Mouse (Mus musculus): ENCODE data around the gene Trp53inp2. TPM values are rescaled to one million over a fixed set of nuclear protein-coding genes. Genes with fewer than 3 reads are reported as not detected.
A peak's percentile ranks its signal among the peaks of the same experiment; 100 is the strongest.

Gene Trp53inp2
- polyA plus RNA-seq, 1 experiment: not detected

GRCm38 (mm10) chr2:155381643-155382331, 928 bp downstream of the Trp53inp2 start:
- peak overlapping the region; percentile 80 for H3K4me3 ChIP-seq (ENCODE audit: insufficient read depth, low read depth, low read length)
- under 1% methylated on average over 68 of the region's 68 CpGs for WGBS
- H3K4me1 ChIP-seq (ENCODE audit: control insufficient read depth, insufficient read depth, low read length): peaks cover 20% of the 10 kb centered on the region
- TF ChIP-seq POLR2A (IDR thresholded peaks at IDR 0.05; ENCODE audit: insufficient read depth, low read depth, low read length): peak; percentile 98
- no peak for TF ChIP-seq CTCF (IDR thresholded peaks at IDR 0.05; ENCODE audit: insufficient read depth, low read depth, low read length)
- peak overlapping the region; percentile 99 for H3K27ac ChIP-seq (ENCODE audit: insufficient read depth, low read depth, low read length)

GRCm38 (mm10) chr2:155382332-155382700, 1.5 kb downstream of the Trp53inp2 start:
- H3K4me1 ChIP-seq (ENCODE audit: control insufficient read depth, insufficient read depth, low read length): peaks cover 25% of the 10 kb centered on the region
- TF ChIP-seq POLR2A (IDR thresholded peaks at IDR 0.05; ENCODE audit: insufficient read depth, low read depth, low read length) (no peak), CTCF (IDR thresholded peaks at IDR 0.05; ENCODE audit: insufficient read depth, low read depth, low read length) (no peak)
- peak overlapping the region; percentile 99 for H3K27ac ChIP-seq (ENCODE audit: insufficient read depth, low read depth, low read length)
- 4% methylated on average over 6 of the region's 6 CpGs for WGBS
- H3K4me3 ChIP-seq (ENCODE audit: insufficient read depth, low read depth, low read length): peak overlapping the region; percentile 80

GRCm38 (mm10) chr2:155382791-155383438, 2.1 kb downstream of the Trp53inp2 start:
- Histone ChIP-seq H3K4me1 (ENCODE audit: control insufficient read depth, insufficient read depth, low read length) (peaks cover 28% of the 10 kb centered on the region), H3K4me3 (ENCODE audit: insufficient read depth, low read depth, low read length) (peak overlapping the region; percentile 33), H3K27ac (ENCODE audit: insufficient read depth, low read depth, low read length) (peak overlapping the region; percentile 39; the same call in 1 of the 2 replicates)
- WGBS: 19% methylated on average over 2 of the region's 2 CpGs
- TF ChIP-seq POLR2A (IDR thresholded peaks at IDR 0.05; ENCODE audit: insufficient read depth, low read depth, low read length): no peak
- no peak for TF ChIP-seq CTCF (IDR thresholded peaks at IDR 0.05; ENCODE audit: insufficient read depth, low read depth, low read length)

- TF ChIP-seq POLR2A (IDR thresholded peaks at IDR 0.05; ENCODE audit: insufficient read depth, low read depth, low read length): no peak
- TF ChIP-seq CTCF (IDR thresholded peaks at IDR 0.05; ENCODE audit: insufficient read depth, low read depth, low read length): peak; percentile 80
- WGBS: 10% methylated on average over 7 of the region's 7 CpGs
- Histone ChIP-seq H3K4me3 (ENCODE audit: insufficient read depth, low read depth, low read length) (no peak overlapping the region), H3K4me1 (ENCODE audit: control insufficient read depth, insufficient read depth, low read length) (peaks cover 31% of the 10 kb centered on the region), H3K27ac (ENCODE audit: insufficient read depth, low read depth, low read length) (no peak overlapping the region)
These were observed 4.2 kb downstream of the Trp53inp2 start for GRCm38 (mm10) chr2:155385090-155385489.

GRCm38 (mm10) chr2:155385731-155386533, 5.1 kb downstream of the Trp53inp2 start:
- H3K27ac ChIP-seq (ENCODE audit: insufficient read depth, low read depth, low read length): 0 out of 2 replicates have a peak overlapping the region, but pooled peaks have one; percentile 14
- WGBS: 45% methylated on average over 18 of the region's 18 CpGs

GRCm38 (mm10) chr2:155386534-155386899, 5.7 kb downstream of the Trp53inp2 start:
- H3K4me3 ChIP-seq (ENCODE audit: insufficient read depth, low read depth, low read length): no peak overlapping the region
- 12% methylated on average over 27 of the region's 27 CpGs for WGBS
- no peak for TF ChIP-seq POLR2A (IDR thresholded peaks at IDR 0.05; ENCODE audit: insufficient read depth, low read depth, low read length)
- TF ChIP-seq CTCF (IDR thresholded peaks at IDR 0.05; ENCODE audit: insufficient read depth, low read depth, low read length): no peak
- H3K4me1 ChIP-seq (ENCODE audit: control insufficient read depth, insufficient read depth, low read length): peaks cover 31% of the 10 kb centered on the region
- no peak overlapping the region for H3K27ac ChIP-seq (ENCODE audit: insufficient read depth, low read depth, low read length)

More at GRCm38 (mm10) chr2:155385731-155386533, 5.1 kb downstream of the Trp53inp2 start:
- Histone ChIP-seq H3K4me1 (ENCODE audit: control insufficient read depth, insufficient read depth, low read length) (peaks cover 31% of the 10 kb centered on the region), H3K4me3 (ENCODE audit: insufficient read depth, low read depth, low read length) (0 out of 2 replicates have a peak overlapping the region, but pooled peaks have one; percentile 0)
- TF ChIP-seq POLR2A (IDR thresholded peaks at IDR 0.05; ENCODE audit: insufficient read depth, low read depth, low read length): no peak
- TF ChIP-seq CTCF (IDR thresholded peaks at IDR 0.05; ENCODE audit: insufficient read depth, low read depth, low read length): no peak

- Histone ChIP-seq H3K4me3 (ENCODE audit: insufficient read depth, low read depth, low read length) (no peak overlapping the region), H3K4me1 (ENCODE audit: control insufficient read depth, insufficient read depth, low read length) (peaks cover 31% of the 10 kb centered on the region), H3K27ac (ENCODE audit: insufficient read depth, low read depth, low read length) (no peak overlapping the region; the same call in 1 of the 2 replicates)
- TF ChIP-seq CTCF (IDR thresholded peaks at IDR 0.05; ENCODE audit: insufficient read depth, low read depth, low read length) (no peak), POLR2A (IDR thresholded peaks at IDR 0.05; ENCODE audit: insufficient read depth, low read depth, low read length) (no peak)
- WGBS: 62% methylated on average over 4 of the region's 4 CpGs
These were observed 6.2 kb downstream of the Trp53inp2 start for GRCm38 (mm10) chr2:155387052-155387451.

- Histone ChIP-seq H3K27ac (ENCODE audit: insufficient read depth, low read depth, low read length) (0 out of 2 replicates have a peak overlapping the region, but pooled peaks have one; percentile 6), H3K4me1 (ENCODE audit: control insufficient read depth, insufficient read depth, low read length) (peaks cover 28% of the 10 kb centered on the region), H3K4me3 (ENCODE audit: insufficient read depth, low read depth, low read length) (no peak overlapping the region)
- WGBS: 55% methylated on average over 2 of the region's 2 CpGs
- TF ChIP-seq POLR2A (IDR thresholded peaks at IDR 0.05; ENCODE audit: insufficient read depth, low read depth, low read length) (no peak), CTCF (IDR thresholded peaks at IDR 0.05; ENCODE audit: insufficient read depth, low read depth, low read length) (no peak)
These were observed 7.7 kb downstream of the Trp53inp2 start for GRCm38 (mm10) chr2:155388573-155388972.

Data from olfactory bulb, adult 2 months (tissue).